Mouse (Mus musculus) embryo, embryonic 10 days (tissue): Measurements from ENCODE around the gene Sh2d6.
A peak's percentile ranks its signal among the peaks of the same experiment; 100 is the strongest.
"Not testable (repeated sequence)": the region's sequence is repeated elsewhere in the genome, so short reads cannot be mapped to it uniquely, and the experiment has no call there.

Experiments used
- DNase-seq: peaks from one replicate; pipeline ENCODE4 v3.0.0-alpha.2; 2015; ENCODE audit warnings: low spot score

The Sh2d6 gene

GRCm38 (mm10) chr6:72498950-72499349 lies 22.6 kb downstream of the Sh2d6 start:
- no peak for DNase-seq

DNA sequence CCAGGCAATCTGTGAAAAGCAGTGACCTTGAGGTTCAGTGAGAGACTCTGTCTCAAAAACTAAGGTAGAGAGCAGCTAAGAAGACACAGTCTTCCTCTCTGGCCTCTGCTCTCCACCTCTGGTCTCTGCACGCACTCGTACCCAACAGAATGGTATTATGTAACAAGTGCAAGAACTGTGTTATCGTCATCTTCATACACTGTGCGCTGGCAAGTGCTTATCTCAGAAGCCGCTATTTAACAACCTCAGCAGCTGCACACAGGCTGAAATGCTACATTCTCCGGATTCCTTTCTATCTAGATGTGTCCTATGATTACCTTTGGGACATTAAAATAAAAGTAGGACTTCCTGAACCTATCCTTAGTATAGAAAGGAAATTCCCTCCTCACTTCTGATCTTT lies 28.6 kb downstream of the Sh2d6 start:
- no peak for DNase-seq

DNA sequence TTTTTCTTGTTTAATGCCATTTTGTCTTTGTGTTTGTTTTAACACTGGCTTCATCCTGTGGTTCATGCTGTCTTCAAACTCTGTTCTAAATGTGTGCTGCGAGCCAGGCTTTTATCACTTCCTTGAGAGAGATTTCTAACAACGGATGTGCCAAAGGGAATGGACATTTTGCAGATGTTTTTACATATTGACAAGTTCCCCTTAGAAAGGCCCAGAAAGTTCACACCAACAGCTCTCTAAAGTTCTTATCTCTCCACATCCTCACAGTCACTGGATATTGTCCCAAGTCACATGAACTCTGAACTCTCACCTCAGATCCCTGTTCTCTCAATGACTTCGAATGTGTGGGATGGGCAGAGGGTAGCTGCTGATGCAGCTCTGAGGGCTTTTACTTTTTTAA lies 30.4 kb downstream of the Sh2d6 start:
- no peak for DNase-seq

DNA sequence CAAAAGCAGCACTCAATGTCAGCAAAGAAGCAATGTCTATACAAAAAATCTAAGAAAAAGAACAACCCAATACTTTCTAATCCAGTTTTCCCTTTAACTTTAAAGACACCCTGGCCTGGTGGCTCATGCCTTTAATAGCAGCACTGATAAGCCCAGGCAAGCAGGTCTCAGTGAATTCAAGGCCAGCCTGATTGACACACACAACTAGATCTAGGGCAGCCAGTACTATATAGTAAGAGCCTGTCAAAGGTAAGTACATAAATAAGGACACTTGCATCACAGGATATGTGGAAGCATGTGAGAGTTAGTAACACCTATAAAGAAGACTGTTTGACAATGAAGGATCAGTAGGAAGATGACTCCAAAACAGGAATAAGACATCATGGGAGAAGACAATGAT lies 32.0 kb downstream of the Sh2d6 start:
- DNase-seq = no peak

DNA sequence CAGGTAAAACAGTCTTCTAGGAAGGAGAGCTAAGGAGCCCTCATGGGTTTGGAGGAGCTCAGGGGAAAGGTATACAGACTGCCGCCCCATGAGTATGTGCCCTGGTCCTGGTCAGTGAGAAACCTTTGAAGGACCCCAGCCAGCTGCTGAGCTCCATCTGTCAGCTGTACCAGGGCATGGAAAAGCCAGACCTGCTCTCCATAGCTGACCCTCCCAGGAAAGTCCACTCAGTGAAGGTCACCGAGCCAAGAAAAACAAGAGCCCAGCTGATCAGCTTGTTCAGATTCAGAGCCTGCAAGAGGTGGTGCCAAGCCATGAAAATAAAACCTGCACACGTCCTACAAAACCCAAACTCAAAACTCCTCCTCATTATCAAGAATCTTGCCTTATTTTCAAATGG lies 32.7 kb downstream of the Sh2d6 start:
- no peak for DNase-seq

DNA sequence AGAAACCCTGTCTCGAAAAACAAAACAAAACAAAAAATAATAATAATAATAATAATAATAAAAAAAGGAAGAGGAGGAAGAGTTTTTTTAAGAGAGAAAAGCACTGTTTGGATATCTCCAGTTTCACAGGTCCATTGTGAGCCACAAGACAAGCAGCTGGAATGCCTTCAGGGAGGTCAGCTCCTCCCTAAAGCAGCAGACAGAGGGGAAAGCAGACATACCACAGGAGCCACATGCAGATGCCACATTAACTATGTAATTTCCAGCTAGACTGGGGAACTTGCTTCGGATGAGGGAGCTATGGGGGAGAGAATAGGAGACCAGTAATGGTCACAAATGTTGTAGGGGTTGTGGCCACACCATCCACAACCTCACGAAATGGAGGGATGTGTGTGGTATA lies 34.2 kb downstream of the Sh2d6 start:
- DNase-seq = no peak

- DNase-seq = no peak
These were observed 35.2 kb downstream of the Sh2d6 start for GRCm38 (mm10) chr6:72486307-72486706.

GRCm38 (mm10) chr6:72484887-72485286 lies 36.6 kb downstream of the Sh2d6 start:
- no peak for DNase-seq

GRCm38 (mm10) chr6:72482156-72482555 lies 39.4 kb downstream of the Sh2d6 start:
- DNase-seq = no peak

DNA sequence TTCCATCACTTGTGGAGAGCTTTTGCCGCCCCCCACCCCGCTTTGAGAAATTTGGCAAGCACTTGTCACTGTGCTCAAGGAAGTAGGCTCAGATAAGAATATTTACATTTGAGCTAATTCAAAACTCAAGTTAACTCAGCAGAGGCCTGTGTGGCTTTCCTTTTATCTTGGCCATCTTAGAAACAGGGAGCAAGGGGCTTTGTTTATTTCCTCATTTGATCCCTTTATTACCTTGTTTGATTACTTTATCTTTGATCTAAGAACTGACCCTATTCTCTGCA lies 41.1 kb downstream of the Sh2d6 start:
- no peak for DNase-seq

DNA sequence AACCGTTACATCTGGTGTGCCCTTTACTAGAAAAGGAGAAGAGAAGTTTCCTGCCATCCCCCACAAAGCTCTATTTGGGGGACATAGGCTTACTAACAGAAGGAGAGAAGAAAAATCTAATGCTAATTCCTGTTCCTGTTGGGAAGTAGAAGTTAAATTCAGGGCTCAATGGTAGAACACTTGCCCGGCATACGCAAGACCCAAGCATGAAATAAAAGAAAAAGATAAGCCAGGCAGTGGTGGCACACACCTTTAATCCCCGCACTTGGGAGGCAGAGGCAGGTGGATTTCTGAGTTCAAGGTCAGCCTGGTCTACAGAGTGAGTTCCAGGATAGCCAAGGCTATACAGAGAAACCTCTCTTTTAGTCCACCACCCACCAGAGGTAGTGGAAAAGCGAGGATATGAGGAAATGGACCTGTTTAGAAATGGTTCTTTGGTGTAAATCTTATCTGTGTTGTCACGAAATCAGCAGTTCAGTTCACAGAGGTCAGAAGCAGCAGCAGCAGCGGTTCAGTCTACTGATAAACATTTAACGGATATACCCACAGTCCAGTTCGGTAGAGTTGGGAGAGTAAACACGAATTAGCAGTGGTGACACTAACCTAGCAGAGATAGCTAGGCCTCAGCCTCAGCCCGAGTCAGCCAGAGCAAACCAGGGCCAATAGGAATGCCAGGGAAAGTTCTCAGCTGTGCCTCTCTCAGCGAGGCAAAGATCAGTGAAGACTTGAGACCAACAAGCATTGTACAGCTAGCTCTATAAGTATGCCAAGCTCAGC lies 41.7 kb downstream of the Sh2d6 start:
- DNase-seq = no peak

GRCm38 (mm10) chr6:72478691-72479090 lies 42.8 kb downstream of the Sh2d6 start:
- DNase-seq = not testable (repeated sequence)

GRCm38 (mm10) chr6:72477621-72478020 lies 43.9 kb downstream of the Sh2d6 start:
- no peak for DNase-seq

GRCm38 (mm10) chr6:72476836-72477235 lies 44.7 kb downstream of the Sh2d6 start:
- DNase-seq = no peak

DNA sequence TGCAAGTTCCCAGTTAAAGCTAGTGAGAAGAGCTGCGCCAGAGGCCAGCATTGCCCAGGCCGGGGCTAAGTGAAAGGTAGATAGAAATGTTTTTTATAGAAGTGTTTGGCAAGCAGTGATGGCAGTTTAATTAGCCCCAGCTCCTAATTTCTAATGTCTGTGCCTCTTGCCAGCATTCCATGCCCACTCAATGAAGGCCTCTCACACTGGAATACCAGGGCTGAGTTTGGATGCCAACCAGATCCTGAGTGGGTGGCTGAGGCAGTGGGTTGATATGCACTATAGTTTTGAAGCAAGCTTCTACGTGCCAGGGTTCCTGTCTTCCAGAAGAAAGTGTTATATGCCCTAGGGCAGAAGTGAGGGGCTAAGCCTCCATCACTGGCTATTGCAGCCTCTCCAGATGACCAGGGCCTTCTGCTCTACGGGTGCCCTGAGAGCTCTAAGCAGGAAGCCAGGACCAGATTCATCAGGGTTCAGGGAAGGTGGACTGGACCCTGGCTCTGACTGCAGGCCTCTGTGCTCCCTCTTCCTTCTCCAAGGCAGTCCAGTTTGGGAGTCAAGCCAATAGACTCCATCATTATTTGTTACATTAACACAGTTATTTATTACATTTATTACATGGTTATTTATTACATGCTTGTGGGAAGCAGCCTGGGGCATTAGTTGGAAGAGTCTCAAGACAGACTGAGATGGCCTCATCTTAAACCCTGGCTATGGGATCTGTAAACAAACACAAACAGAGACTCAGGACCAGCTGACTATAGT lies 46.1 kb downstream of the Sh2d6 start:
- DNase-seq = no peak

DNA sequence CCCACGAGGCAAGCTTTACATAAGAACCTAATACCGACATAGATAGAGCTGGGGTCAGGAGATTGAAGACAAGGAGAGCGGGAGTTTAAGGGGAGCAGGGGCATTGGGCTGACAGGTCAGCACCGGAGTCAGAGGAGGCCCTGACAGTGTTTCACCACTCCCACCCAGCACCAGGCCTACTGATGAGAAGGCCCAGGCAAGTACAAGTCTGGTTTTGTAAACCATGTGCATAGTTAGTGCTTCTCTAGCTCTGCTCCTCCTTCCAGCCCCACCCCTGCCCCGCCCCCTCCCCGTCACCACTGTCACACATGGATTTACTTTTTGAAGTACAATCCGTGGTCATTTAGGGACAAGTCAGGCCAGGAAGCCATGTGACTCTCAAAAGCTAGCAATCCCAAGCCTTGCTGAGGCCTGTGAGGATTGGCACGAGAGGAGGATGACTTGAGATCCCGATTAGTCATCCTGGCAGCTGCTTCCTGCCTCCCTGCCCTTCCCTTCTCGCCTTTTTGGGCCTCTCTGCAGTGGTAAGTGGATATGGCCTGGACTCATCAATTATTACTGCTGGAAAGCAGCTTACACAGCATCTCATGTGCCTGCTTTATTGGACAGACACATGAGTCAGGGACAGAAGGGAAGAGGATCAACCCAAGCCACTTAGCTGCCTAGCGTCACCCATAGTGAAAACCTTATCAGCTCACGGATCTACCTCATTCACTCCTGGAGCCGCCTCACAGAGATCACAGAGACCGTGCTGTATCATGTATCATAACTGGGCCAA lies 48.1 kb downstream of the Sh2d6 start:
- DNase-seq = peak; percentile 44

DNA sequence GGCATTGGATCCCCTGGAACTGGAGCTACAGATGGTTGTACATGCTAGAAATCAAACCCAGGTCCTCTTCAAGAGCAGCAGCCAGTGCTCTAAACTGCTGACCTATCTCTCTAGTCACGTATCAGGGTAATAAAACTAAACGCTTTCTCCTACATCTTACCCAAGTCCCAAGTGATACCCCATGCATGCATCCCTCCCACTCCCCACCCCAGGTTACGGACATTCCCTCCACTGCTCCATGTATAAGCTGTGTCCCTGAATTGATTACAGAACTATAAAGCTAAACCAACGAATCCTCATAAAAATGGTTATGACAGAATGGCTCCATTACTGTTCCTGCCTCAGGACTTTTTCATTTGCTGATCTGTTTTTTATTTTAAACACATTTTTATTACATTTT lies 55.3 kb downstream of the Sh2d6 start:
- DNase-seq = no peak

DNA sequence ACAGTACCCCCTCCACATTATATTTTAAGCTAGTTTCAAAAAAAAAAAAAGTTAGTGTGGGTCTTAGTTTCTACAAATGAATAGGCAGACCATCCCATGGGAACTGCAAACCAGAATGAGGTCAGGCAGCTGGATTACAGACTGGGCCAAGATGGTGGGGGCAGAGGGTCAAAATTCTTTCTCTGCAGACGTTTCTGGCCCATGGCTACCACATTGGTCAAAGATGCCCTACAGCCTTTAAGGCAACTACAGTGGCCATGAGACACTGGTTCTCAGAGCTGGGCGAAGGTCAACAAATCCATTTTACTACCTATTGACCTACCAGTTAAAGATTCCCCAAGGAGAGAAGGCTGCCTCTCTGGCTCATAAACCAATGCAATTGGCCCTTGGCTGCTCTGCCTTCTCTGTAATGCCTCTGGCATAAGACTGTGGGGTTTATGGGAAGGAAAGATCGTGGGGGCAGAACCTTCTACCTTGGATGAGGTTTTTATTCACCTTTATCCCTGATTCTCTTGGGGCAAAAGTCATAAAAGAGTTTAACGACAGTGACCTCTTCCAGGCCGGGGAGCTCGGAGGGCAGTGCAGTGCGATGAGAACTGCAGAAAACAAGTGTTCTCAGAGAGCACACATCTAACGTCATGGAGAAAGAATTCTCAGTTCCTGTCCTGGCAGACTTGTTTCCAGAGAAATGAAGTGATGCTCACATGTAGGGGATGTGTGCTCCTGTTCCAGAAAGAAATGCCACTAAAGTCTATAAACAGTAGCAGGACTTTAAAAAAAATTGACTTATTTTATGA lies 55.9 kb downstream of the Sh2d6 start:
- DNase-seq = no peak
